Mouse (Mus musculus) frontal cortex, postnatal 10 days (tissue): ENCODE results near the gene AC170998.1.
"Not testable (repeated sequence)": the region's sequence is repeated elsewhere in the genome, so short reads cannot be mapped to it uniquely, and the experiment has no call there.

ENCODE experiments used
- DNase-seq, 2 experiments: peaks; one replicate each; pipeline ENCODE4 v3.0.0; 2022; ENCODE audit warnings: low spot score in 2 of 2, mixed read lengths in 1 of 2

AC170998.1 gene

DNA sequence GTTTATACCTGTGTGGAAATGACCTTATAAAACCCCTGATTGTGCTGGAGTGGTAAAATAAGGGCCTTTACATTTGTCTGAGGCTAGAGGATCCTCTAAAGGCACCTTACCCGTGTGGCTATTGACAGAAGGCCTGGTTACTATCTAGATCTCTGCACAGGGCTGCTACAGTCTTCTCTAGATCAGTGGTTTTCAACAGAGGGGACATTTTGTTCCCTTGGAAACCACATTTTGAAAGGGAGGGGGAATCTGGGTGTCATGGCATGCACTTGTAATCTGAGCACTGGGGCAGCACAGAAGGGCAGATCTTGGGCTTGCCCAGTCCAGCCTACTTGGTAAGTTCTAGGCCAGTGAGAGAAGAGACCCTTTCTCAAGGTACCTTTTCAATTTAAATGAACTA, 19.2 kb upstream of the AC170998.1 start:
- DNase-seq, result no peak

DNA sequence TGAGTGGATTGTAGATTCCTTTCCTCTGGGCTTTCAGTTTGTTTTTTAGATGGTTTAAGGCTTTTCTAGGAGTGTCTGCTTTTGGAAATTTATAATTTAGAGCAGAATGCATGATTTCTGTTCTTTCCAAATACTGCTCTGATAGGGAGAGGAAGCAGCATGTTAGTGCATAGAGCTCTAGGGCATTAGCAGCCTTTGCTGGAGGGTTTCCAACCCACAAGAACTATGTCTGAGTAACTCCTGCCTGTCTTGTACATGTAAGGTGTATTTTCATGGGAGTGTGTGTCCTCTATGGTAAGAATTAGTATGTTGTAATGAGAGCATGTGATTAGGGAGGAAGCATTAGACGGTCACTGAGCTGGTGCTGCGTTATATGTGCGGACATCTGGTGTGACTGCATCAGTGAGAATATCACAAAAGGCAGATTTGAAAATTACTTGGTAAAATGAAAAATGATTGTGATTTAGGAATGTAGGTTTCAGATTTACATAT, 18.7 kb upstream of the AC170998.1 start:
- DNase-seq, result no peak

DNA sequence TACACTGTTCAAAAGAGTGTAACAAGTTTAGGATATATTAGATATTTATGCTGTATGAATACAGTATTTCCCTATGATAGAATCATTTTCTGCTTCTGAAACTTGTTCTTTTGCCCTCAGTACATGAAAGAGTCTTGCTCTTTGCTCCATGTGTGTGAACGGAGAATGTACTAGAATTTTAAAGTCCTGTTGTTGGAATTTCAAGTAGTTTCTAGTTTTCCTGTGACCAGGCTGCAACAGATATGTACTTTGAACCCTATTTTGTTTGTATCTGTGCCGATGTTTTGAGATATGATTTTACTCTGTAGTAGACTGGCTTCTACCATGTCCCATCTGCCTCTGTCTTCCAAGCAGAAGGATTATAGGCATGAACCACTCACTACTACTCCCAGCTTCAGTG, 18.1 kb upstream of the AC170998.1 start:
- DNase-seq, result no peak

DNA sequence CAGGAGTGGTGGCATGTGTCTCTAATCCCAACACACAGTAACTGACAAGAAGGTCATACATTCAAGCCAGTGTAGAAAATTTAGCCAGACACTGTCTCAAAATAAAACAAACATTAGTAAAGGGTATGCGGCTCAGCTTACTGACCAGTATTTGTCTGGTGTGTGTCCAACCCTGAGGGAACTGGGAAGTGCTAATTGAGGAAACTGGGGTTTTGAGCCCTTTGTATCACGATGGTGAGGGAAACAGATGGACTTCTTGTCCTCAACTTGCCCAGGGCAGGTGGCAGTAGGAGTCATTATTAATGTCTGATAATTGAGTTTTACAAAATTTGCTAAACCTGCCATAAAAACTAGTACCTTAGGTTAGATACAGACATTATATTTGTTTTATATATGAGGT, 16.9 kb upstream of the AC170998.1 start:
- no peak for DNase-seq

DNA sequence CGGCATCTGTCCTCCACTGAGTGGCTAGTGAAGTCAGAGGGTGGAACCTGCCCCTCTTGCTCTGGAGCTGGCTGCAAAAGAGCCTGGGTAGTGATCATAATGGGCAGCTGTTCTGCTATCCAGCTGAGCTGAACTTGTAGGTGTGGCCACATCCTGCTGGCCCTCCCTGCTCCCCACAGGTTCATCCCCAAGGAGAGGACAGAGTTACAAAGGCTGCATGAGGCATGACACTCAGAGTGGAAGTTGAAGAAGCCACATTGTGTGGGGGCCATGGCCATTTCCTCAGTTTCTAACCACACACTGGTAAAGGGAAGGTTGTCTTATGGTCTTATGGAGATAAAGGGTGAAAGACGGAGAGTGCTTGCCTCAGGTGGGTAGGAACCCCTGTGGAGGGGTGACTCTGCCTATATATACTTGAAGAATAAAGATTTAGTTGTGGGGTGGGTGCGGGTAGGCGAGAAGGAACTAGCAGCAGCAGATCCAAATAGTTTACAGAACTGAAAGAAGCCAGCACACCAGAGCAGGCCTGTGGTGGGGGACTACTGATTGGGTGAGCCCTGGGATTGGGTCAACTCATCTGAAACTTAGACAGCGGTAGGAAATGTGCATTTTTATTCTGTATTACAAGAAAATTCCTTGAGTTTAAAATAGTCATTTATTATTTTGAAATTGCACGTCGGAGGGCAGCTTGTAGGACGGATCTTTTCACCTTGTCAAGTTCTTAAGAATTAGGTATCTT, 16.2 kb upstream of the AC170998.1 start:
- no peak for DNase-seq

DNA sequence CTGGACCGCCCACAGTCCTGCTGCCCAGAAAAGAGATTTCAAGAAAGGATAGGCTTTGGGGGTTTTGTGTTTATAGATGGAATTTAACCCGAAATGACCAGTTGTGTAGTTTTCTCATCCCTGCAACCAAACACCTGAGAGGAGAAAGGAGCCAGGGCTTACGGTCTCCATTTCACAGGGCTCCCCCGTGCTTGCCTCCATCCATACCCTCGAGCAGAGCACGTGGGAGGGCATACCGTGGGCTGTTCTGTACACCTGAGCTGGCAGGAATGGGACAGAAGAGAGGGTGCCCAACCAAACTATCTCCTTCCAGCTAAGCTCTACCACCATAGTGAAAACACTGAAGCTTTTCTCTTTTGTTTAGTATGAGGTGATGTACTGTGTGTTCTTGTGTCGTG, 15.6 kb upstream of the AC170998.1 start:
- no peak for DNase-seq

DNA sequence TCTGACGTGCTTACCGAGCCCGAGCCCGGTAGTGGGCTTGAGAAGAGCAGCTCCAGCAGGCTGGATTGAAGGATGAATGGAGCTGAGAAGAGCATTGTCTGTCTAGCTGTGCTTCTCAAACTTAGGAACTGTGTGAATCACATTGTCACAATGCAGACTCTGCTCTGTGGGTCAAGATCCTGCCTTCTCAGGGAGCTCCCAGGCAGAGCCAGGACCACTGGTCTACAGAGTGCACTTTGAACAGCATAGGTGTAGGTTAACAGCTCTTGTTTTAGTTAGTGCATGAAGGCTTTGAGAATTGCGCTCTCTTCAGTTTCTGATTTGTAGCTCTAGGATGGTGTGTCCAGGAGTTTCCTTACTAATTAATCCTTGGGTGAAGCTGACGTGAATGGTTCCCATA, 14.6 kb upstream of the AC170998.1 start:
- no peak for DNase-seq

DNA sequence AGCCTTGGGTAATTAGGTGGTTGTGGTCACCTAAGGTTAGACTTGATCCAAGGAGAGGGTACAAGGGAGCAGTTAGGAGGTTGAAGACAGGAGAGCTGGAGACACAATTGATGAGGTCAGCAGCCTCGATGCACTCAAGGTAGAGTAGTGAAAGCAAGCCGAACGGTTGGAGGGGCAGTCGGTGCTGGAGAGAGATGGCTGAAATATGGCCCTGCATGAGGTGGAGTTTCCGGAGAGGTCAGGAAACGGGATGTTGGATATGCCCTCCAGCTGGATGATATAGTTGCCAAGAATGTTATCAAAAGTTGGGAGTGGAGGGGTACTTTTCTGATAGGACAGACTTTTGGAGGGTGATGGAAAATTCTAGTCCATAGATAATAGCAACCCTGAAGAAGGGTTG, 13.6 kb upstream of the AC170998.1 start:
- DNase-seq, result no peak

DNA sequence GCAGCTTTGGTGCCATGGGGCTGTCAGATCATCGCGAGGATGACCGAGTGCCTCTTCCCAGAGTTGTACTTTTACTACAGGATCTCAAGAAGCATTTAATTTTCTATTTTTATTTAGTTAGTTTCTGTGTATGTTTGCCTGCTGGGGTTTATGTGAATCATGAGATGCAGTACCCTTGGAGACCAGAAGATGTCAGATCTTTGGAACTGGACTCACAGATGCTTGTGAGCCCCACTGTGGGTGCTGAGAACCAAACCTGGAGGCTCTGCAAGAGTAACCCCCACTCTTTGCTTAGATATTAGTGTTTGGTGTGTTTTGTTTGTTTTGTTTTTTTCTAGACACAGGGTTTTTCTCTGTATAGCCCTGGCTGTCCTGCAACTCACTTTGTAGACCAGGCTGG, 11.9 kb upstream of the AC170998.1 start:
- DNase-seq, result no peak

DNA sequence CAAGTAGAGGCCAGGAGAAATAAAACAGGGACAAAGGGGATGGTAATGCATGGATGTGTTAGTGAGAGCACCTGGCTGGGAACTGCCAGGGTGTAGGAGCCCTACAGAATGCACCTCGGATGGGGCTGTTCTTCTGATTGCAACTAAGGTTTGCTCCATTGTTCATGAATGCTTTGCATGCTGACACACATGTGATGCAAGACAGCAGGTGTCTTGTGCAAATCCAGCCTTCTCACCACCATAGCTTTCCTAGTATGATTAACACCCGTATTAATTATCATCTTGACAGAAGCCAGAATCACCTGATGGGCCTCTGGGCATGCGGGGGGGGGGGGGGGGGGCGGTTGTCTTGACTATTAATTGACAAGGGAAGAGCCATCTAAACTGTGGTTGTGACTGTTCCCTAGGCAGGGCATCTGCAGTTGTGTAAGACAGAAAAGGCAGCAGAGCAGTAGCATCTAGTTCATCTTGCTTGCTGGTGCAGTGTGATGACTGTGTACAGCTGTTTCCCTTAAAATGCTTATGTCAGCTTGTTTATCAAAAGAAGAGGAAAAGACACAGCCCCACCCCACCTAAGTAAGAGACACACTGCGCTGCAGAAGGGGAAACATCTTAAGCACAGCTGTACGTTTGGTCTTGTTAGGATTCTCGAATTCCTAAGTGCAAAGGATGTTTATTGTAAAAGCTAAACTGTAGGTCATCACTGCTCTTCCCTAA, 9.9 kb upstream of the AC170998.1 start:
- DNase-seq, result no peak

DNA sequence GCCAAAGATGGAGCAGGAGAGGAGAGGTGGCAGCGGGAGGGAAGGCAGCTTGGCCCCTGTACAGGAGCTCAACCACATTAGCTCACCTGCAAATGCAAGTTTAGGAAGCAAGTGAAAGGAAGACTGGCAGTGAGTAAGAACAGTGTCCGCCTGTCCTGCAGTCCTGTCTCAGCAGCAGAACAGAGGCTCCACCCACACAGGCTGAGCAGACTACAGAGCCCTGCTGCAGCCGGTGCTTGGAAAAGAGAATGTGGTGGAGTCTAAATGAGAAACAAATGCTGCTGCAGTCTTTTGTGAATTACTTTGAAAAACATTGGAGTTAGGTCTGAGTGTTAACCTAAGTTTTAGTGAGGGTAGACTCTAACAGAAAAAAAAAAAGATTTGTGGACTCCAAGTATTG, 8.3 kb upstream of the AC170998.1 start:
- no peak for DNase-seq

DNA sequence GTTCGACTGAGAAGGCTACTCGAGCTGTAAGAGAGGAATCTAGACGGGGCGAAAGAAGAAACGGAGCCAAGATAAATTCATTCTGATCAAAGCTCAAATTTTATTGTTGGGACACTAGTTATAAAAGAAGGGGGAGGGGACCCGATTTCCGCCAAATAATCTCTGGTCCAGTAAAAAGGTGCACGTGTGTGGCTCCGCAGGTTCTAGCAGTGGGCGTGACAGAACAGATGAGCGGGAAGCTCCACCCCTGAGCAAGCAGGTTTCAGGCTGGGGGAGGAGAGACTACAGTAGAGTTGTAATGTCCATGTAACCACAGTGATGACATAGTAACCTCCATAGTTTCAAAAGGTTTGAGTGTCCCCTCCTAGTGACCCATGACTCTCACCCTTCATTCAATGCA, 1.6 kb downstream of the AC170998.1 start:
- DNase-seq, result not testable (repeated sequence)

DNA sequence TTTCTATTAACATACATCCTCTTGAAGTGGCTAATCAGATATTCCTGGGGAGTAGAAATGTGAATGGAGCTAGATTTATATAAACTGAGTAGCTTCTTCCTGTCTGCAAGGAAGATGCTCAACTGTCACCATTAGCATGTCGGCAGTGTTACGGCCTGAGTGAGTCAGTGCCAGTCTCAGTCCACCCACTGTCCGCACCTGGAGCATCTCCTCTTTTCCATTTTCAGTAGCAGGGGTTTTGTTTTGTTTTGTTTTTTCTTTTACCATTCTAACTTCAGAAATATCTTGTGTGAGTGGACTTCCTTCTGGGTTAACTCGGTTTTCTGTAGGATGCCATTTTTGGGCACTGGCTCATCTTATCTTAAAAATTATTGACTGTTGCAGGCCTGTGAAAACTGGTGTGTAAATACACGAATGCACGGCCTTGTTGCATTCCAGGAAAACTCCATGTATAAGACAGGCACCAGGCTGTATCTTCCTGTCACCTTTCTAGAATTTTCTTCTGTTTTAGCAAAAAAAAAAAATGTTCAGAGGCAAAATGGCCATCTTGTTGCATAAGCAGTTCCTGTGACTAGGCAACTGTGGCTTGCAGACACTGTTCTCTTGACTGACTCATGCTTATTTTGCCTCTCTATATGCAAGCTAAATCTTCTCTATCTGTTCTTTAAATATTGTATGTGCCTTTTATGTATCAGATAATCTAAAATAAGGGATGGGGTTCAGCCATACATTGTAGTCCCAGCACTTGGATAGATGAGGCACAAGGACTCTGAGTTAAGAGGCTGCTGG, 9.6 kb downstream of the AC170998.1 start:
- no peak for DNase-seq

DNA sequence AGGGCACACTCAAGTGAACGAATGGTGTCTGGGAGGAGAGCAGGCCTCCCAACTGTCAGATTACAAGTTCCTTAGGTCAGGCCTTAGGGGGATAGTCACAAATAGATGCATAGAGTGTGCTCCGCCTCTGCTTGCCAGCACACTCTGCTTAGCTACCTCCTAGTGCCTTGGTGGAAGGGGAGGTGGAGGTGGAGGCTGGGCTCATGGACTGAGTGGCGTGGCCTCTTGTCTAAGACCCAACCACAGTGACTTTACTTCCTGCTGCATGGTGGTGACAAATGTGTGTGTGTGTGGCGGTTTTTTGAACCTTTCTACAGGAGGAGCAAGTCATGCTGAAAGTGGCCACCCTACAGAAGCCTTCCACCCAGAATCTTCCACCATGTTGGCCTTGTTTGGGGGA, 10.6 kb downstream of the AC170998.1 start:
- no peak for DNase-seq

DNA sequence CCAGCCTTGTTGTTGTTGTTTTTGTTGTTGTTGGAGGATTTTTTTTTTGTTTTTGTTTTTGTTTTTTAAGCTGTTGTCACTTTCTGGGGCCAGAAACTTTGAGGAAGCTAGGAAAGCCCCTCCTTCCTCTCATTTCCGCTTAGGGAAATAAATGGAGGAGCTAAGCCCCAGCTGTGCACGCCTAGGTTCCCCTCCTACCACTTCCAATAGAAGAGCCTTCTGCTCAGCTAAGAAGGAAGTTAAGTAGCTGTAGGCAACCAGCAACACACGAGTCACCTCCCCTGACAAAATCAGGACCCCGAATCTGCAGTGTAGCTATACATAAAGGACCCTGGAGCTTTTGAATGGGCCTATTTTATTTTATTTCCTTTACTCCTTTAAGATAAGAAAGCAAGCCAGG, 12.1 kb downstream of the AC170998.1 start:
- no peak for DNase-seq

DNA sequence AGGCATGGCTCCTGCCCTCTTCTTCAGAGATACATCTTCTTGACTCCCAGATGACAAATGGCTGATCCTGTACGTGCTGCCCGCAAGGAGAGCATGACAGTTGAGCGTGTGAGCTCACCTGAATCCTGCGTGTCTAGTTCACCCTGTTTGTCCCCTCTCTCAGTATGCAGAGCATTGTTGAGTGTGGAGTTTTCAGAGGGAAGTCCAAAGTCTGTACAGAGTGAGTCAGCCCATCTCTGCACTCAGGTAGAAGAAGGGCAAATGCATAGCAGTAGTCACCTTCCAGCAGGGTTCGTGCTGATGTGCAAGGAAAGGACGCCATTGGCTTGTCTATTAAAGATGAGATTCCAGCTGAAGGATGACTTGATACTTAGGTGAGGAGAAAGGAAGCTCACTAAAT, 13.4 kb downstream of the AC170998.1 start:
- no peak for DNase-seq

DNA sequence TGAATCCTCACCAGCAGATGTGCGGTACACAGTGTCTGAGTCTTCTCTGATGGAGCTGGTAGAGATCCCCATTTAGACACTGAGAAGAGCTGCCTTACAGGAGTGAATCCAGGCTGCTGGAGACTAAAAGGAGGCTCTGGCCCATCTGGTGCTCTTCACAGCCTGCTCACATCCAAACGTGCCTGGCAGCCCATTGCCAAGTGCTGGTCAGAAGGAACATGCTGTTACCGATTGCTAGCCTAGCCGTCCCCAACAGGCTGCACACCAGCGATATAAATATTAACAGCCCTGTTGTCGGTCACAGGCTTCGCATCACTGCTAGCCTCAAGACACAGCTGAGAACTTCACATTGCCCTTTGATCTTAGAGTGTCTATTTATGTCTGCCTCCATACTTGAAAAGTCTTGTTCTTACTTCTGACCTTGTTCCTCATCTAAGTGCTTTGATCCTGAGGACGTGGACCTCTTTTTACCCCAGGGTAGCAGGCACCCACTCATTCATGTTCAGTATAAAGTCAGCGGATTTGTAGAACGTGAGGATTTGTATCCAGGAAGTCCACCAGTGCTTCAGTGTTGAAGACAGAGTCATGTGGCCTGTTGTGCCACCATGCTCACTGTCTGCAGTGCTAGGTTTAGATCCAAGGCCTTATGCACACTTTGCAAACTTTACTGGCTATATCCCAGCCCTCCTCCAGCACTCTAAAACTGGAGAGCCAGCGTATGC, 17.4 kb downstream of the AC170998.1 start:
- DNase-seq, result peak; percentile 25 to 52

DNA sequence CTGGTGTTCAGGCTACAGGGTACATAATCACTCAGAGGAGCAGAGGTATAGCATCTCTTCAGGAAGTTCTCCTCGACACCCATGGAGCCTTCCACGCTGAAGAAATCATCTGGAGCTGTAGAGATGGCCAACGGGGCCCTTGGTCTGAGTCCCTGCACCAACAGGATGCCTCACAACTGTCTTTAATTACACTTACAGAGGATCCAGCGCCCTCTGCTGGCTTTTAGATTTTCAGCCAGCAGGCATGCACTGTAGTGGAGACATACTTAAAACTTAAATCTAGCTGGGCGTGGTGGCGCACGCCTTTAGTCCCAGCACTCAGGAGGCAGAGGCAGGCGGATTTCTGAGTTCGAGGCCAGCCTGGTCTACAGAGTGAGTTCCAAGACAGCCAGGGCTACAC, 18.0 kb downstream of the AC170998.1 start:
- DNase-seq, result no peak

DNA sequence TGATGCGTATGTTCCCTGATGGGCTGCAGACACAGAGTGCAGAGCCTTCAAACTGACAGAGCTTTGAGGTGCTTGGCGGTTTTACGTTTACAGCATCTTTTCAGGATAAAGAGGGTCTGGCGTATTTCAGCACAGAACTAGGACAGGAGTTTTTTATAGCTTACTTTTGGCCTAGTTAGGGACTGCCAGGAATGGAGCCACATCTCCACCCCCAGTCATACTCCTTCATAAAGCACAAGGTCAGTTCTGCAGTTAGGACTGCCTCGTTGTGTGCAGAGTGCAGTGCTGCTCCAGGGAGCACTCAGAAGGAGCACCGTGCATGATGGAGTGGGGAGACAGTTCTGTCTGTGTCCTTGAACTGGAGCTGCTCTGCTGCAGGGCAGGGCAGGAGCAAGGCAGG, 19.9 kb downstream of the AC170998.1 start:
- no peak for DNase-seq

DNA sequence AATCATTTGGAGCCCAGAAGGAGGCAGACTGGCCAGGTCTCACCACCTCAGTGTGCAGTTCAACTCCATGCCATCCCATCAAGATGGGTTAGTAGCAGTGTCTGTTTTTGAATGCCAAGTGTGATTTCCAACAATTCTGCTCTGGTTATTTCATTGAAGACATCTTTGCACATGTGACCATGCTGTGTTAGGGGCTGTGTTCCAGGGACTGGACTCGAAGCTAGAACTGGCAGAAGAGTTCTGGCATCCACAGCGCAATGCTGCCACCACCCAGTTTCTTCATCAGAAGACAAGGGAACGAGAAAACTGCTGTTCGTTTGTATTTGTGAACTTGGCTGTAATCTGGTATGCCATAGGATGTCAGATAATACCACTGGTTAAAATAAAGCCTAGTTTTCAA, 22.1 kb downstream of the AC170998.1 start:
- DNase-seq, result no peak

DNA sequence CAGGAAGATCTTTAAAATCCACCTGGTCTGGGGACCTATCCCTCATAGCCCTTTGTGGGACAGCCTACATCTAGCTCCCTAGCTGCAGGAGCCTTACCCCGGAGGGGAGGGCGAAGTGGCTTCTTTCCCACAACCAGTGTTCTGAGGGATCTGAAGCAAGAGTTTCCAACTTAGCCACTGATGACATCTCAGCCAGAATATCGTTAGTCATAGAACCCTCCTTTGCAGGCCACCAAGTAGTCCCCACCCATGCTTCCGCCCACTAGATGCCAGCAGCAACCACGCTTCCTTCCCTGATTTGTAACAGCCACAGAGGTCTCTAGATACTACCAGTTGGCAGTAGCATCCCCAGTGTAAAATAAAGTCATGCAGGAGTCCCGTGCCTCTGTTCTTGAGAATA, 24.7 kb downstream of the AC170998.1 start:
- no peak for DNase-seq

DNA sequence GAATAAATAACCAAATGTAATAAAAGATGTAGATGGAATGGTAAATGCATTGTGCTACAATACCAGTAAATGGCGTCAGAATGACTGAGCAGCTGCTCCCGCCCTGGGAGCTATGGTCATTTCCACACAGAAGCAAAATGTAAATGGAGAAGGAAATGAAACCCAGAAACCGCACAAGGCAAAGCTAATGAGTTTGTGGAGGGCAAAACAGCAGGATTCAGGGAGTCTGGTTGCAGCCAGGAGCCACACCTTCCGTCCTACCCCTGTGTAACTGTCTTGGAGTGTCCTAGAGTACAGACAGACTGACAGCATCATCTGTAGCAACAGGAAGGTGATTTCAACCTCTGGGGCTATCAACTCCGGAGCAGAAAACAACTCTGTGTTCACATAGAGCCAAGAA, 30.6 kb downstream of the AC170998.1 start:
- DNase-seq, result no peak
